Mouse (Mus musculus) adrenal gland, postnatal 4 days (tissue): ENCODE data around the gene Dnah7b. TPM values are rescaled to one million over a fixed set of nuclear protein-coding genes. Genes with fewer than 3 reads are reported as not detected.
"Not testable (repeated sequence)": the region's sequence is repeated elsewhere in the genome, so short reads cannot be mapped to it uniquely, and the experiment has no call there.

ENCODE experiments used
- DNase-seq, 2 experiments: peaks; one replicate each; pipeline ENCODE4 v3.0.0; 2021 to 2022; ENCODE audit warnings: low spot score in 2 of 2, mixed read lengths in 2 of 2
- total RNA-seq, 2 experiments: library from RNA; stranded (reverse); gene quantifications; 2 replicates each; pipeline ENCODE4 v1.2.3; 2021

Dnah7b gene
- total RNA-seq, 2 experiments from 2014 or later, result 3.6 to 4.3 TPM

DNA sequence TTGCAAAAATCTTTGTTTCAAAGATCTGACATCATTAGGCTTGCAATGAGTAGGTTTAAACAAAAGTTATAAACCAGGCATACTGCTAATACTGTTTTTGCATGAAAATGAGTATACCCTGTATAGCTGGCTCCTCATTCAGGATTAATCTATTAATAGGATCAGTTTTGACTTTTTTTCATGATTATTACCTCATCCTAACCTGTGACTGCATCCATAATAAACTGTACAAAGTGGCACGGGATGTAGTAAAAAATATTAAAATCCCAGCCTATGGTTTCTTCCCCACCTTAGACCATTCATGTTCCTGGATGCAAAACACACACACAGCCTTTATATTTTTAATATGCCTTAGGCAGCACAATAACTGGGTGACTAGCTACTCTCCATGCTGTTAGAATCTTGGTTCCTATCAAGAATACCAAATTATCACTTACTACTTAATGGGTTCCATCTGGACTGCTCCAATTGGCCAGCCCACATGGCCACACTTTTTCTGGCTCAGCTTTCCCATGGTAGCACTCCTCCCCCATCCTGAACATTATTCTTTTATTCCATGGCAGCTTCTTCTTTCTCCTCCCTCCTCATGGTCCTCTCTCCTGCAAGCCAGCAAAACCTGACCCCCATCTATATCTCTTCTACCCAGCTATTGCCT lies 212.9 kb downstream of the Dnah7b start:
- DNase-seq, result not testable (repeated sequence)

DNA sequence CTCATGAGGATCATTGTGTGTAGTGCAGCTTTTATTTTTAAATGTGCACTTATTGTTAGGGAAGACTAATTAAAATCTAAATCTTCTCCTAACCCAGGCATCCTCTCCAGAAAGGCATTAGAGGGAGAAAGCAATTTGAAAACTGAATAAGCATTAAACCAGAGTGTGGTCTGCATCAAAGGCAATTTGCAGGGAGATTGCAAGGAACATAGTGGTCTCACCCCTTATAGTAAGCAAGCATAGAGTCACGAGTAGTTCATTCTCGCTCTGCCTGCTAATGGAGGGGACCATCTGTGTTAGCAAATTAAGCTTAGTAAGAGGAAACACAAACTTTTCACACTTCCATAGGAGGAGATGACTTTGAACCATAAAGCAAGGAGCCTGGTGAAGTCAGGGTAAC lies 228.3 kb downstream of the Dnah7b start:
- not testable (repeated sequence) for DNase-seq

- DNase-seq, result not testable (repeated sequence)
These were observed 259.8 kb downstream of the Dnah7b start for GRCm38 (mm10) chr1:46325942-46326341.

- DNase-seq, result not testable (repeated sequence)
These were observed 279.2 kb downstream of the Dnah7b start for GRCm38 (mm10) chr1:46345301-46345700.

- DNase-seq, result not testable (repeated sequence)
These were observed 314.5 kb downstream of the Dnah7b start for GRCm38 (mm10) chr1:46380641-46381040.

DNA sequence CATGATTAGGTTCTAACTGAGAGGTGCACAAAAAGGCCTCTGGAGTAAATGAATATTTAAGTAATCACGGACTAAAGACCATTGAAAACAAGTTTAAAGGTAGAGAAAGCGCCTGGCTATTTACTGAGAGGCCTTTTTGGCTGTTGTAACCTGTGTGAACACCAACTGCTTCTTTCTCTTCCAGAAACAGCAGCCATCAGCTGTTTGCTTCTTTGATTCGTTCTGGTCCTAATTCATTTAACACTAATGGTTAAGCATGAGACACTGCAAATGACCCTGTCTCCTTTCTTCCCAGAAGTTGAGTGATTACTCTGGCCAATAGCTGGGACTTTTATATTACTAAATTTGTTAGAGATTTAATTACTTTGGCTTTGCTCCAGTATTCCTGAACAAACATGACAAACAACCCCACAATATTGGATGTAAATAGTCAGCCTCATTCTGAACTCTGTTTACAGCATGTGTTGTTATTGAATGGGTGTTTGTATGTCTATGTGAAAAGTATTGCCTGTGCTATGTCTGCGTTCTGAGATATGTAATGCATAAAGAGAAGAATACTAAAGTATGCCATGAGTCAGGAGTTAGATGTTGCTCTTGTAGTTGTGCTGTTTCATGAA lies 328.7 kb downstream of the Dnah7b start:
- not testable (repeated sequence) for DNase-seq

- DNase-seq, result no peak
These were observed 342.4 kb downstream of the Dnah7b start for GRCm38 (mm10) chr1:46408324-46409115.

- DNase-seq, result not testable (repeated sequence)
These were observed 348.7 kb downstream of the Dnah7b start for GRCm38 (mm10) chr1:46414798-46415197.

- DNase-seq, result not testable (repeated sequence)
These were observed 350.8 kb downstream of the Dnah7b start for GRCm38 (mm10) chr1:46416946-46417345.

DNA sequence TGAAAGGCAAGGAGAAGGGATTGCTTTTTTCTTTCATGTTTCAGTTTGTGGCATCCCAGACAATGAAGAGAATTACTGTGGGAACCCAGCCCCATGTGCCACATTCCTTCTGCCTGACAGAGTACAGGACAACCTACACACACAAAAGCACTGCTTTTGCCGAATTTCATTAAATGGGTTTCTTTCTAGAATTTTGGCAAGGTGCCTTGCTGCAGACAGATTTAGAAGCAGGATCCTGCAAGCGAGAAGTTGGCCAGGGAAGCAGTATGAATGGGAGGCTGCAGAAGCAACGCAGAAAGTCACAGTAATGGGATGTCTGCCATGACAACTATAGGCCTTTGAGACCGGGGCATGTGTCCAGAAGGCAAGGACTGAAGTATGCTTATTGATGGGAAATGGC lies 352.9 kb downstream of the Dnah7b start:
- not testable (repeated sequence) for DNase-seq

Other genes starting within 250 kb of the Dnah7b start
- gene Gm5269, start 176.0 kb upstream of the Dnah7b start, total RNA-seq, result under 1 TPM in 1 of 2 experiments, not detected in 1; 0.42 TPM
- 10 to 100 TPM; 39.3 to 53.1 TPM for gene Slc40a1, start 139.8 kb upstream of the Dnah7b start, total RNA-seq